Mouse (Mus musculus) left cerebral cortex, postnatal 25 days (tissue): ENCODE measurements around the gene Ndufa13. TPM values are rescaled to one million over a fixed set of nuclear protein-coding genes. Genes with fewer than 3 reads are reported as not detected.

Source experiments
- DNase-seq, 2 experiments: peaks; one replicate each; pipeline ENCODE4 v3.0.0; 2022; ENCODE audit warnings: low spot score in 2 of 2, mixed read lengths in 1 of 2
- intact Hi-C: fragments of 180-260 bp; cut with DNase I; formaldehyde crosslinking; loops from one replicate; pipeline ENCODE4 v1.15.1; 2025
- total RNA-seq, 2 experiments: library from RNA; stranded (reverse); gene quantifications; 2 replicates each; pipeline ENCODE4 v1.2.3; 2021

Ndufa13 gene
- total RNA-seq, 2 experiments from 2014 or later = 153 to 154 TPM

GRCm38 (mm10) chr8:69853869-69854268 lies 48.5 kb downstream of the Ndufa13 start:
- intact Hi-C loops = no loop called here
- DNase-seq = no peak

- intact Hi-C loops = no loop called here
- DNase-seq = no peak
These were observed 51.3 kb downstream of the Ndufa13 start for GRCm38 (mm10) chr8:69850926-69851506.

- no peak for DNase-seq
- intact Hi-C loops = no loop called here
These were observed 52.5 kb downstream of the Ndufa13 start for GRCm38 (mm10) chr8:69849899-69850298.

- intact Hi-C loops = no loop called here
- no peak for DNase-seq
These were observed 53.4 kb downstream of the Ndufa13 start for GRCm38 (mm10) chr8:69848951-69849350.

GRCm38 (mm10) chr8:69847167-69848065 lies 54.9 kb downstream of the Ndufa13 start:
- DNase-seq = no peak
- intact Hi-C loops = no loop called here

Other genes with a start within 250 kb of the Ndufa13 start
- gene Zfp964, start 248.1 kb downstream of the Ndufa13 start, total RNA-seq = 1 to 10 TPM; 3.1 to 4.9 TPM
- 10 to 100 TPM; 18.3 to 18.7 TPM for gene Zfp869, start 191.8 kb downstream of the Ndufa13 start, total RNA-seq
- 1 to 10 TPM; 4.0 to 4.3 TPM for gene Zfp963, start 152.6 kb downstream of the Ndufa13 start, total RNA-seq
- 1 to 10 TPM in 1 of 2 experiments, under 1 TPM in 1; 0.73 to 1.1 TPM for gene Gm20422, start 127.7 kb downstream of the Ndufa13 start, total RNA-seq
- gene Atp13a1, start 111.4 kb downstream of the Ndufa13 start, total RNA-seq = 10 to 100 TPM; 36.4 to 40.1 TPM
- gene Zfp866, start 111.4 kb downstream of the Ndufa13 start, total RNA-seq = 10 to 100 TPM; 28.9 to 31.8 TPM
- gene Gmip, start 93.9 kb downstream of the Ndufa13 start, total RNA-seq = 10 to 100 TPM in 1 of 2 experiments, 1 to 10 TPM in 1; 9.4 to 17.9 TPM
- gene Lpar2, start 80.1 kb downstream of the Ndufa13 start, total RNA-seq = under 1 TPM; 0.48 to 0.60 TPM
- gene Pbx4, start 70.1 kb downstream of the Ndufa13 start, total RNA-seq = 10 to 100 TPM; 16.9 to 17.4 TPM
- 1 to 10 TPM in 1 of 2 experiments, under 1 TPM in 1; 0.76 to 1.1 TPM for gene Cilp2, start 14.9 kb downstream of the Ndufa13 start, total RNA-seq
- under 1 TPM; 0.53 to 0.66 TPM for gene Tssk6, start 374 bp downstream of the Ndufa13 start, total RNA-seq
- gene Yjefn3, start 154 bp upstream of the Ndufa13 start, total RNA-seq = 10 to 100 TPM; 21.6 to 23.7 TPM
- gene Gatad2a, start 93.8 kb upstream of the Ndufa13 start, total RNA-seq = 10 to 100 TPM; 24.0 to 27.9 TPM
- 10 to 100 TPM; 78.9 to 80.3 TPM for gene Mau2, start 140.2 kb upstream of the Ndufa13 start, total RNA-seq
- gene Sugp1, start 140.3 kb upstream of the Ndufa13 start, total RNA-seq = 10 to 100 TPM; 46.5 to 47.5 TPM
- 1 to 10 TPM; 3.0 to 3.4 TPM for gene Tm6sf2, start 170.4 kb upstream of the Ndufa13 start, total RNA-seq
- gene Hapln4, start 180.9 kb upstream of the Ndufa13 start, total RNA-seq = 10 to 100 TPM; 62.6 to 71.8 TPM
- 100 to 1,000 TPM; 219 to 220 TPM for gene Ncan, start 218.3 kb upstream of the Ndufa13 start, total RNA-seq
- 10 to 100 TPM; 21.7 to 21.9 TPM for gene Nr2c2ap, start 228.8 kb upstream of the Ndufa13 start, total RNA-seq
- gene Rfxank, start 236.6 kb upstream of the Ndufa13 start, total RNA-seq = 10 to 100 TPM; 10.2 to 12.4 TPM
- gene Borcs8, start 236.9 kb upstream of the Ndufa13 start, total RNA-seq = 10 to 100 TPM; 46.8 to 51.0 TPM
- under 1 TPM in 1 of 2 experiments, not detected in 1; 0.57 TPM for gene Mef2b, start 237.2 kb upstream of the Ndufa13 start, total RNA-seq